8 mouse cellular contexts compared by ENCODE assay signal in genomic region chr5:117348279-117348678, GRCm38 (mm10). TPM values are rescaled to one million over a fixed set of nuclear protein-coding genes. Genes with fewer than 3 reads are reported as not detected.
DNase-seq lines count a peak whose midpoint lies in the region; ATAC-seq and TF ChIP-seq lines count a peak whose summit lies in the region.

No protein-coding gene starts in this region.

- no peak overlapping the region for H3K27ac ChIP-seq in embryonic facial prominence, embryonic 11.5 days (replicated peaks; ENCODE audit: low read depth, low read length)
- H3K27ac ChIP-seq in heart, embryonic 13.5 days (replicated peaks): no peak overlapping the region
- H3K27ac ChIP-seq in lung, postnatal 0 days (ENCODE audit: low read length): no peak overlapping the region

- H3K4me1 ChIP-seq in E14TG2a.4 (replicated peaks; ENCODE audit: low read depth, low read length): peaks cover 64% of the 10 kb centered on the region
- no peaks in the 10 kb centered on the region for H3K4me1 ChIP-seq in embryonic facial prominence, embryonic 11.5 days (ENCODE audit: control insufficient read depth, insufficient read depth, low read length)
- no peaks in the 10 kb centered on the region for H3K4me1 ChIP-seq in heart, embryonic 13.5 days
- H3K4me1 ChIP-seq in lung, postnatal 0 days (ENCODE audit: insufficient read depth, low read depth, low read length): no peaks in the 10 kb centered on the region

- TF ChIP-seq CTCF in E14TG2a.4 (conservative IDR thresholded peaks at IDR 0.05; ENCODE audit: low read length): no peak
- no peak for TF ChIP-seq CTCF in lung, postnatal 0 days (IDR thresholded peaks at IDR 0.05)

- H3K9ac ChIP-seq in embryonic facial prominence, embryonic 11.5 days (replicated peaks; ENCODE audit: low read length): no peak overlapping the region
- H3K9ac ChIP-seq in heart, embryonic 13.5 days: no peak overlapping the region
- no peak overlapping the region for H3K9ac ChIP-seq in lung, postnatal 0 days (replicated peaks; ENCODE audit: low read depth)

- ATAC-seq in embryonic facial prominence, embryonic 11.5 days (replicated peaks; ENCODE audit: insufficient number of reproducible peaks, low FRiP score, low TSS enrichment, low read depth): peak; percentile 51; the same call in 1 of the 2 replicates
- peak; percentile 78; the same call in 1 of the 2 replicates for ATAC-seq in heart, embryonic 13.5 days (ENCODE audit: extremely low read depth, insufficient number of reproducible peaks, low FRiP score, low TSS enrichment)
- ATAC-seq in lung, postnatal 0 days: peak; percentile 74

- no peak overlapping the region for H3K4me2 ChIP-seq in embryonic facial prominence, embryonic 11.5 days (ENCODE audit: low read depth, low read length)
- H3K4me2 ChIP-seq in heart, embryonic 13.5 days: peak overlapping the region; percentile 25; the same call in 1 of the 2 replicates
- H3K4me2 ChIP-seq in lung, postnatal 0 days (replicated peaks; ENCODE audit: low read depth, low read length): no peak overlapping the region

- peaks cover 17% of the 10 kb centered on the region for H3K9me3 ChIP-seq in E14TG2a.4 (ENCODE audit: low read length)
- H3K9me3 ChIP-seq in embryonic facial prominence, embryonic 11.5 days (replicated peaks; ENCODE audit: control insufficient read depth, low read length): no peaks in the 10 kb centered on the region
- H3K9me3 ChIP-seq in heart, embryonic 13.5 days: 0 out of 2 replicates have a peak, but pooled peaks cover 4% of the 10 kb centered on the region
- H3K9me3 ChIP-seq in lung, postnatal 0 days (ENCODE audit: low read length): no peaks in the 10 kb centered on the region

- H3K36me3 ChIP-seq in E14TG2a.4 (ENCODE audit: insufficient read depth, low read length): peaks cover 19% of the 10 kb centered on the region
- H3K36me3 ChIP-seq in embryonic facial prominence, embryonic 11.5 days (replicated peaks; ENCODE audit: control insufficient read depth, insufficient read depth, low read depth, low read length): no peaks in the 10 kb centered on the region
- H3K36me3 ChIP-seq in heart, embryonic 13.5 days: peaks cover 68% of the 10 kb centered on the region
- peaks cover 5% of the 10 kb centered on the region; the same call in 1 of the 2 replicates for H3K36me3 ChIP-seq in lung, postnatal 0 days (ENCODE audit: insufficient read depth, low read length)

- 35% methylated on average over 19 of the region's 19 CpGs for WGBS in embryonic facial prominence, embryonic 11.5 days
- 29% methylated on average over 19 of the region's 19 CpGs for WGBS in heart, embryonic 13.5 days
- WGBS in lung, postnatal 0 days: 42% methylated on average over 19 of the region's 19 CpGs

- DNase-seq in adrenal gland, postnatal 14 days: peak; percentile 89
- DNase-seq in embryonic facial prominence, embryonic 11.5 days (ENCODE audit: low spot score): peak; percentile 65
- peak; percentile 73 to 78 for DNase-seq in kidney, postnatal 25 days
- peak; percentile 77 for DNase-seq in lung, postnatal 0 days (ENCODE audit: low spot score)
- DNase-seq in right cerebral cortex, postnatal 10 days (ENCODE audit: low spot score in 2 of 2): peak; percentile 76 to 77
- DNase-seq in thymus, postnatal 0 days (ENCODE audit: low spot score): no peak

- peak overlapping the region; percentile 8; the same call in 1 of the 2 replicates for H3K4me3 ChIP-seq in E14TG2a.4 (replicated peaks; ENCODE audit: low read length)
- no peak overlapping the region for H3K4me3 ChIP-seq in embryonic facial prominence, embryonic 11.5 days (ENCODE audit: low read depth, low read length)
- no peak overlapping the region for H3K4me3 ChIP-seq in heart, embryonic 13.5 days
- no peak overlapping the region for H3K4me3 ChIP-seq in lung, postnatal 0 days (ENCODE audit: low read depth, low read length)

- no peaks in the 10 kb centered on the region for H3K27me3 ChIP-seq in E14TG2a.4 (ENCODE audit: insufficient read depth, low read length)
- H3K27me3 ChIP-seq in embryonic facial prominence, embryonic 11.5 days (ENCODE audit: control insufficient read depth, insufficient read depth, low read length): no peaks in the 10 kb centered on the region
- H3K27me3 ChIP-seq in heart, embryonic 13.5 days (replicated peaks): no peaks in the 10 kb centered on the region
- no peaks in the 10 kb centered on the region for H3K27me3 ChIP-seq in lung, postnatal 0 days (replicated peaks; ENCODE audit: insufficient read depth, low read length)

- TF ChIP-seq EP300 in lung, postnatal 0 days (IDR thresholded peaks at IDR 0.05): no peak

RNA-seq across cellular contexts. Expression of gene Wsb2, which starts 8.8 kb away (rescaled TPM):
- 100 and 103 TPM in 2 replicates for total RNA-seq in adrenal gland, postnatal 14 days (2021)
- polyA plus RNA-seq in embryonic facial prominence, embryonic 11.5 days (2014; fragmentation: Nextera tagmentation; extraction: Ambion mirVana): 53.6 and 54.1 TPM in 2 replicates
- polyA plus RNA-seq in heart, embryonic 13.5 days (2015; fragmentation: Nextera tagmentation; extraction: Ambion mirVana): 74.2 and 79.3 TPM in 2 replicates
- polyA plus RNA-seq in lung, postnatal 0 days (2015; fragmentation: Nextera tagmentation; extraction: Ambion mirVana): 63.7 and 72.0 TPM in 2 replicates
- 51.3 and 59.8 TPM in 2 replicates for polyA plus RNA-seq in thymus, postnatal 0 days (2015; fragmentation: Nextera tagmentation; extraction: Ambion mirVana)

RNA-seq across cellular contexts. Expression of gene Vsig10, which starts 29.4 kb away (rescaled TPM):
- 18.5 and 21.6 TPM in 2 replicates for total RNA-seq in adrenal gland, postnatal 14 days (2021)
- polyA plus RNA-seq in embryonic facial prominence, embryonic 11.5 days (2014; fragmentation: Nextera tagmentation; extraction: Ambion mirVana): 0.84 and 3.2 TPM in 2 replicates
- polyA plus RNA-seq in heart, embryonic 13.5 days (2015; fragmentation: Nextera tagmentation; extraction: Ambion mirVana): 7.6 and 8.1 TPM in 2 replicates
- 19.7 and 23.7 TPM in 2 replicates for polyA plus RNA-seq in lung, postnatal 0 days (2015; fragmentation: Nextera tagmentation; extraction: Ambion mirVana)
- 2.6 and 3.0 TPM in 2 replicates for polyA plus RNA-seq in thymus, postnatal 0 days (2015; fragmentation: Nextera tagmentation; extraction: Ambion mirVana)

RNA-seq across cellular contexts. Expression of gene Rfc5, which starts 40.6 kb away (rescaled TPM):
- 15.4 and 16.8 TPM in 2 replicates for total RNA-seq in adrenal gland, postnatal 14 days (2021)
- polyA plus RNA-seq in embryonic facial prominence, embryonic 11.5 days (2014; fragmentation: Nextera tagmentation; extraction: Ambion mirVana): 105 and 115 TPM in 2 replicates
- 64.3 and 67.7 TPM in 2 replicates for polyA plus RNA-seq in heart, embryonic 13.5 days (2015; fragmentation: Nextera tagmentation; extraction: Ambion mirVana)
- polyA plus RNA-seq in lung, postnatal 0 days (2015; fragmentation: Nextera tagmentation; extraction: Ambion mirVana): 17.4 and 18.2 TPM in 2 replicates
- 95.8 and 98.6 TPM in 2 replicates for polyA plus RNA-seq in thymus, postnatal 0 days (2015; fragmentation: Nextera tagmentation; extraction: Ambion mirVana)
